Mouse (Mus musculus) small intestine, adult 2 months (tissue): Measurements from ENCODE around the gene Tspan11.

Experiments used
- CTCF ChIP-seq: fragments of 200-500 bp; IDR thresholded peaks from 2 replicates; pipeline ENCODE4 v1.5.1; 2012; ENCODE audit warnings: low read depth, mild to moderate bottlenecking, control low read depth, inconsistent platforms, low read length, moderate library complexity, mixed read lengths; ENCODE audit not compliant: insufficient replicate concordance, insufficient read length; ENCODE audit errors: extremely low read depth
- POLR2A ChIP-seq: fragments of 200-500 bp; IDR thresholded peaks from 2 replicates; pipeline ENCODE4 v1.6.1; 2012; ENCODE audit warnings: low read depth, mild to moderate bottlenecking, control low read depth, inconsistent platforms, low read length, moderate library complexity

GRCm38 (mm10) chr6:127935105-127935504 is 47.7 kb downstream of the Tspan11 start:
- TF ChIP-seq CTCF (no peak), POLR2A (no peak)
